Mouse (Mus musculus) ES-Bruce4 (cell line): Measurements from ENCODE around the gene 2310022A10Rik. TPM values are rescaled to one million over a fixed set of nuclear protein-coding genes. Genes with fewer than 3 reads are reported as not detected.
A peak's percentile ranks its signal among the peaks of the same experiment; 100 is the strongest.

Experiments used
- H3K27ac ChIP-seq: 2 replicates; pipeline ENCODE4 v1.5.1; 2012; ENCODE audit warnings: low read length, inconsistent platforms; ENCODE audit not compliant: insufficient read depth
- H3K27me3 ChIP-seq: 2 replicates; pipeline ENCODE4 v1.6.1; 2012; ENCODE audit warnings: mild to moderate bottlenecking, low read length, inconsistent platforms; ENCODE audit not compliant: control insufficient read depth, poor library complexity, insufficient read depth, severe bottlenecking
- H3K36me3 ChIP-seq: 2 replicates; pipeline ENCODE4 v1.6.1; 2012; ENCODE audit warnings: inconsistent platforms, mild to moderate bottlenecking, low read length, moderate library complexity; ENCODE audit not compliant: control insufficient read depth, poor library complexity, insufficient read depth, severe bottlenecking
- H3K4me1 ChIP-seq: one replicate; pipeline ENCODE4 v1.8.1; 2011; ENCODE audit warnings: low read length; ENCODE audit not compliant: control insufficient read depth, insufficient read depth
- H3K4me3 ChIP-seq: 2 replicates; pipeline ENCODE4 v1.5.1; 2011; ENCODE audit warnings: low read depth, mild to moderate bottlenecking, low read length
- H3K9ac ChIP-seq: 2 replicates; pipeline ENCODE4 v1.6.1; 2012; ENCODE audit warnings: low read depth, mild to moderate bottlenecking, inconsistent platforms; ENCODE audit not compliant: poor library complexity, severe bottlenecking
- H3K9me3 ChIP-seq: replicated peaks from 2 replicates; pipeline ENCODE4 v1.6.1; 2012; ENCODE audit warnings: mild to moderate bottlenecking, low read length, inconsistent platforms; ENCODE audit not compliant: control insufficient read depth, poor library complexity, insufficient read depth, severe bottlenecking
- CTCF ChIP-seq: IDR thresholded peaks from one replicate; pipeline ENCODE4 v1.8.1; 2011; ENCODE audit warnings: low read depth, low read length
- EP300 ChIP-seq: IDR thresholded peaks from 2 replicates; pipeline ENCODE4 v1.6.1; 2011; ENCODE audit warnings: low read depth, low read length; ENCODE audit not compliant: insufficient read depth
- POLR2A ChIP-seq: IDR thresholded peaks from one replicate; pipeline ENCODE4 v1.8.1; 2011; ENCODE audit warnings: low read length; ENCODE audit not compliant: insufficient read depth
- polyA plus RNA-seq: library from polyadenylated mRNA; stranded (reverse); fragments of >200 nt; gene quantifications from 2 replicates; pipeline ENCODE4 v1.2.4, GENCODE M21; 2011; ENCODE audit warnings: low read depth; ENCODE audit not compliant: missing spikeins, insufficient read depth, insufficient read length

Gene 2310022A10Rik
- polyA plus RNA-seq: 36.1 and 36.7 TPM in 2 replicates

DNA sequence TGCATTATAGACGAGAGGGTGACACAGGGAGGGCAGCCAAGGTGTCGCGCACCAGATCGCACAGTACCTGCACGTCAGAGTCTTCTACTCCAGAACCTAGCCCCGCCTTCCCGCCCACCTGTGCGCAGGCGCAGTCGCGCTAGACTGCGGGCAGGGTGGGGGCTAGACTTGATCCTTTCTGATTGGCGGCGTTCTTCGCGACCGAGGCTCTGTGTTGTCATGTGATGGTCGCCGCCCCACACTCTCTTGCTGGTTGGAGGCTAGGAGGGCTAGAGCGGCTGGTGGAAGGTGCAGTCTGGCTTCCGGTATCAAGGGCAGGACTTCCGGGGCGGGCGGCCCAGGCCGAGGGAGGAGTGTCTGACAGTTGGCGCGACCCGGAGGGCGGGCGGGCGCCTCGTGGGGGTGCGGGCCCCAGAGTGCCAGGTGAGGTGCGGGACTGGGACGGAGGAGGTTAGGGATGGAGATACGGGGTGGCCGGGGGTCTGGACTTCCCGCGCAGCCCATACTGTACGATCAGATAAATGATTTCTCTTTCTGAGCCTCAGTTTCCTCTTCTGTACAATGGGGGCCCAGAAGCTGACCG lies at the start of gene 2310022A10Rik, which contains the start of gene Pld3:
2310022A10Rik (plus strand) TSS at position 303 of the 583 bp plus-strand sequence.
Pld3 (minus strand) TSS at position 288 of the 583 bp plus-strand sequence.
- Histone ChIP-seq H3K4me3 (peak within 1 kb of the TSS; percentile 98), H3K9me3 (no peaks in the 10 kb centered on the region), H3K4me1 (no peaks in the 10 kb centered on the region), H3K27me3 (no peaks in the 10 kb centered on the region), H3K27ac (peak within 1 kb of the TSS; percentile 52), H3K36me3 (peaks cover 9% of the 10 kb centered on the region), H3K9ac (peak within 1 kb of the TSS; percentile 85)
- TF ChIP-seq EP300 (0 out of 2 replicates have a peak, but pooled peaks have one; percentile 44), CTCF (no peak), POLR2A (peak; percentile 82)

DNA sequence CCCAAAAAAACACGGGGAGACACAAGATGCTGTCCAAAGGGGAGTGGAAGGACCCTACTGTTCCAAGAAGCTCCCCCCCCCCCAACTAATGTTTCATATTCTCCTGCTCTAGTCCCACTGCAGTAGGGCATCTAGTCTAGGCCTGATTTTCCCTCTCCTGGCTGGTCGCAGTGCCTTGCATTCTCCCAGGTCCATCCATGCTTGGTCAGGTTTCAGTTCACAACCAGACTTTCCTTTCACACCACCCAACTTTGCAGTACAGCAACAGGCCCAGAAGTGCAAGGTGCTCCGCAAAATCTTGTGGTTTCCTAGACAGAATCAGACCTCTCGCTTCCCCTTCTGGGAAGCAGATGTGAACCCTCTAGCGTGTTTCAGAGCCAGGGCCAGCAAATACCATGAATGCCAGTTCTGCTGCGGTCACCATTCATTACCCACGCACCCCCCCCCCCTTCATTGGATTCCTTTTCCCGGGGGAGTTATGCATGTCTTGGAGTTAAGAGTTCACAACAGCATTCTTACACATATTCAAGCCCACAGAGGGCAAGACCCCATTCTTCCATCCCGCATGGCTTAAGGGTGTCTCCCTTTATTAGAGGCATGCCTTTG lies 46.2 kb upstream of the 2310022A10Rik start:
- H3K9me3 ChIP-seq: no peaks in the 10 kb centered on the region
- no peaks in the 10 kb centered on the region for H3K27me3 ChIP-seq
- peaks cover 9% of the 10 kb centered on the region for H3K4me1 ChIP-seq
- H3K36me3 ChIP-seq: no peaks in the 10 kb centered on the region
- peak overlapping the region; percentile 62; the same call in 1 of the 2 replicates for H3K9ac ChIP-seq
- H3K27ac ChIP-seq: peak overlapping the region; percentile 58; the same call in 1 of the 2 replicates
- TF ChIP-seq POLR2A (no peak), EP300 (no peak), CTCF (no peak)
- H3K4me3 ChIP-seq: no peak overlapping the region

DNA sequence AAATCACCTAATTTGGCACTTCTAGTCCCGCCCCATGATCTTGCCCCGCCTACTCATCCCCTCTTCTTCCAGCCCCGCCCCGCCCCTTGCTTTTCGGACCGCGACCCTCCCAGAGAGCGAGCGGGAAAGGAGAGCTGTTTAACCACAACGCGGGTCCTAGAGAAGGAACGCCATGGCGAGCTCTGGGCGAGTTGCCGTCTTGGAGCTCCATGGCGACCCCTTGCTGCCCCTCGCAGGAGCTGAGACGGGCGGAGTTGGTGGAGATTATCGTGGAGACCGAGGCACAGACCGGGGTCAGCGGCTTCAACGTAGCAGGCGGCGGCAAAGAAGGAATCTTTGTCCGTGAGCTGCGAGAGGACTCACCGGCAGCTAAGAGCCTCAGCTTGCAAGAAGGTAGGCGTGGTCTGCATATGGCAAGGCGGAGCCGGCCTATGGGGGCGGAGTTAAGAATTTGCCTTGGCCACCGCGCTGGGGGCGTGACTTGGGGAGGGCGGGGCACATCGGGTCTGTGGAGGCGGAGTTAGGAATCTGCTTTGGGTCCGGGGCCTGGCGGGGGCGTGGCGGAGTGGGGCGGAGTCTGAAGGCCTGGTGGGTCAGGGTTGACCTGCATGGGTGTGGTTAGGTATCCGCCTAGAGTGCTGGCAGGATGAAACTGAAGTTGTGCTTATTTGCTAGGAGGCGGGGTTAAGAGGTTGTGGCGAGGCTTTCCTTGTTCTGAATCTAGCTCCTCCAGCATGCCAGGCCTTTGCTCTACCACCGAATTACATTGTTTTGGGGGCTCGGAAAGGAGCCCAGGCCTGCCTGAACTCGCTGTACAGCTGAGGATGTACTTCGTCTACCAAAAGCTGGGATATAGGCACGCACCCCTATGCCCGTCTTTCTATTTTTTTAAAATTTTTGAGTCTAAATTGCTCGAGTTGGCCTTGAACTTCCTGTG lies 45.1 kb upstream of the 2310022A10Rik start:
- Histone ChIP-seq H3K4me3 (peak overlapping the region; percentile 77), H3K36me3 (no peaks in the 10 kb centered on the region), H3K4me1 (peaks cover 9% of the 10 kb centered on the region), H3K9ac (peak overlapping the region; percentile 62), H3K9me3 (no peaks in the 10 kb centered on the region), H3K27ac (peak overlapping the region; percentile 90), H3K27me3 (no peaks in the 10 kb centered on the region)
- TF ChIP-seq CTCF (no peak), POLR2A (peak; percentile 96)

DNA sequence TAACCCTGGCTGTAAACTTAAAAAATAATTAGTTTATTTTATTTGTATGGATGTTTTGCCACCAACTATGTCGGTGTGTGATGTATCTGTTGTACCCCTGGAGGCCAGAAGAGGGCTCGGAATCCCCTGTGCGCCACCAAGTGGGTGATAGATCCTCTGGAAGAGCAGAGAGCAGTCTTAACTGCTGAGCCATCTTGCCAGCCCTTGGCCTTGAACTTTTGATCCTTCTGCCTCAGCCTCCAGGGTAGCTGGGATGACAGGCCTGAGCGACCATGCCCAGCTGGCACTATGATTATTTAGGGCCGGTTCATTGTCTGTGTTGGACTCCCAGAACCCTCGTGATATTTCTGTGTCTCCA lies 44.4 kb upstream of the 2310022A10Rik start:
- H3K4me1 ChIP-seq: peaks cover 9% of the 10 kb centered on the region
- H3K9ac ChIP-seq: peak overlapping the region; percentile 45
- H3K9me3 ChIP-seq: no peaks in the 10 kb centered on the region
- H3K27ac ChIP-seq: no peak overlapping the region
- 0 out of 2 replicates have a peak overlapping the region, but pooled peaks have one; percentile 31 for H3K4me3 ChIP-seq
- no peak for TF ChIP-seq EP300
- TF ChIP-seq CTCF: peak; percentile 75
- H3K27me3 ChIP-seq: no peaks in the 10 kb centered on the region
- H3K36me3 ChIP-seq: no peaks in the 10 kb centered on the region

DNA sequence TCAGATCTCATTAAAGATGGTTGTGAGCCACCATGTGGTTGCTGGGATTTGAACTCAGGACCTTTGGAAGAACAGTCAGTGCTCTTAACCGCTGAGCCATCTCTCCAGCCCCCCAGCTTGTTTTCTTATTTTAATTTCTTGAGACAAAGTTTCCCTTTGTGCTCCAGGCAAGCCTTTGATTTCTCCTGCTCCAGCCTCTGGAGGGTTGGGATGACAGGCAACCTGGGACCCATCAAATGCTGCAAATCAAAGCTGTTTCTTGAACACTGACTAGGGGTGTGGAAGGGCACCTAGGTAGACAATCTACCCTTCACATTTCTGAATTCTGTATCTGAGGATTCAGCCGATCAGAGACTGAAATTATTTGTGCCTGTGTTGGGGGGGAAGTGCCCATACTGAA lies 42.2 kb upstream of the 2310022A10Rik start:
- no peaks in the 10 kb centered on the region for H3K36me3 ChIP-seq

More for the DNA sequence above, 42.2 kb upstream of the 2310022A10Rik start:
- H3K4me1 ChIP-seq: peaks cover 6% of the 10 kb centered on the region
- TF ChIP-seq POLR2A: no peak
- no peak for TF ChIP-seq EP300
- TF ChIP-seq CTCF: no peak
- H3K4me3 ChIP-seq: no peak overlapping the region
- no peaks in the 10 kb centered on the region for H3K27me3 ChIP-seq
- no peaks in the 10 kb centered on the region for H3K9me3 ChIP-seq
- no peak overlapping the region for H3K9ac ChIP-seq
- no peak overlapping the region for H3K27ac ChIP-seq
